Mouse (Mus musculus) left cerebral cortex, adult 9 months (tissue): ENCODE measurements at regions not wholly inside any gene's neighbourhood (a gene's known extent, or its start where the extent isn't known, plus 50 kb on each side); places are given as distances from the start of the nearest gene placed in this dataset.

Experiments used
- DNase-seq, 2 experiments: peaks; one replicate each; pipeline ENCODE4 v3.0.0; 2022; ENCODE audit warnings: low spot score in 2 of 2

GRCm38 (mm10) chr2:145003509-145003908 lies 164.0 kb upstream of the Slc24a3 start:
- no peak for DNase-seq

- no peak for DNase-seq
Observed at GRCm38 (mm10) chr2:145010674-145011073, 156.9 kb upstream of the Slc24a3 start.

DNA sequence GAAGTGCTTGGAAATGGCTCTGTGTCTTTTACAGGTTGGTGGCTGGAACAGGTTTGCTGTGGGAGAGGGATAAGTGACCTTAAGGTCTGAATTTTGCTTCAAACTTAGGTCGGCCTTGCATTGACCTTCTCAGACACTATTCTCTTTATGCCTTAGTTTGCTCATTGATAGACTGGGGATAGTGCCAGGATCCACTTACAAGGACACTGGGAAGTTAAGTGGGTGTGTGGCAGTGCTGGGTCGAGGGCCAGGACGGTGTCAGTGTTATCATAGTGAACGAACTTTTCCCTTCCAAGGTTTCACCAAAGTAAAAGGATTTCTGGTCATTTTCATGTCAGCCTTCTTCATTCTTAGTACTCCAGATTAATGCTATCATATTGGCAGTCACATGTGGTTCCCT lies 156.3 kb upstream of the Slc24a3 start:
- DNase-seq: no peak

DNA sequence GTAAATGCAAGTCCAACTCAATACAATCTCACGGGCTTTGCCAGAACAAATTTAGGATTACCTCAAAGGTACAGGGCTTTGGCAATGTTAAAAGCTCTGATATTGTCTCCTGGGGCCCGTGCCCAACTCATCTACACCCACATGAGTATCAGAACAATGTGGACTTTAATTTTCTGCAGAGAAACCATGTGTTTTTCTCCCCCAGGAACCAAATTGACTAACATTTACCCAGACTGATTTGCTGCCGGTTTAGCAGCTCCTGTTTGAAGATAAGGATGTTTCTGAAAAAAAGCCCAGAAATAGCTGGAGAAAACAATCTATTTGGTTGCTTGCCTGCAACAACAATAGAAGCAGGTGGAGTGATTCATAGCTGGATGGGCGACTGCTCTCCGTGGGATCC lies 151.6 kb upstream of the Slc24a3 start:
- DNase-seq: no peak

DNA sequence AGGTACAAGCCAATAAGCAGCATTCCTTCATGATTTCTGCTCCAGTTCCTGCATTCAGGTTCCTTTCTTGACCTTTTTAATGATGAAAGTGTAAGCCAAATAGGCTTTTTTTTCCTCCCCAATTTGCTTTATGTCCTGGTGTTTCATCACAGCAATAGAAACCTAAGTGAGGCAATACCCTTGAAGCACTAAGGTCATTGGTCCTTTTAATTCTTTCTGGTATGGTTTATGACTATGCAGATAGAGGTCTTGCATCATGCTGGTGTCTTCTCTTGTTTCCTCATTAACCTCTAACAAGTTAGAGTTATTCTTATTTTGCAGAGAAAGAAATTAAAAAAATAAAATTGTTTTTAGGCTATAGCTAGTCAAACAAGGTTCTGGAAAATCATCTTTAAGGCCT lies 150.6 kb upstream of the Slc24a3 start:
- no peak for DNase-seq

GRCm38 (mm10) chr2:145017625-145018167 lies 149.9 kb upstream of the Slc24a3 start:
- DNase-seq: no peak

- no peak for DNase-seq
Observed at GRCm38 (mm10) chr2:145047743-145048142, 119.8 kb upstream of the Slc24a3 start.

DNA sequence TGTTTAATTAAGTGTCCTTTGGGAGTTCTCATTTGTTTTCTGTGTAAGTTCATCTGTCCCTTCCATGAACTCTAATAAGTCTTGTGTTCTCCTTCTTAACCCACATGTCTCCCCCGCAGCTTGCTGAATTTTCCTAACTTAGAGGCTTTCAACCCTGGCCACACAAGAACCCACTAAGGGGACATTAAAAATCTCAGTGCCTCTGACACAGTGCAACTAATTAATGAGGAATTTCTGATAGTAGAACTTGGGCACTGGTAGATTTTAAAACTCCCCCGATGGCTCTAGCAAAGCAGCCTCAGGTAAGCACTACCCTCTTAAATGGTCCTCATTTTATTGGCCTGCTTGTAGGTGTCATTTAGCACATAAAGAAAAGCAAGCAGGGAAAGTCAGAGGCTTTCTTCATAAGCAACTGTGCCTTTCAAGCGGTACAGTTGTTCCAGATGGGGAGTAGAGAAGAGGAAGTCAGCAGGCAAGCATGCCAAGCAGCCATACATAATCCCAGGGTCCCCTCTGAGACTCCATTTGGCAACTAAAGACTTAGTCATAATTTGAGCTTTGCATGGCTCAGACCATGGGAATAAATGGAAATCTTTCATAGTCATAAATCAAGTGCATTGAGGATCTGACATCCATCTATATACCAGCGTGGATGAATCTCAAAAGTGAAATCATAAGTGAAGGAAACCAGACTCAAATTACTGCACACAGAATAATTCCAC lies 117.7 kb upstream of the Slc24a3 start:
- DNase-seq: no peak

- DNase-seq: no peak
Observed at GRCm38 (mm10) chr2:145052405-145052804, 115.1 kb upstream of the Slc24a3 start.

DNA sequence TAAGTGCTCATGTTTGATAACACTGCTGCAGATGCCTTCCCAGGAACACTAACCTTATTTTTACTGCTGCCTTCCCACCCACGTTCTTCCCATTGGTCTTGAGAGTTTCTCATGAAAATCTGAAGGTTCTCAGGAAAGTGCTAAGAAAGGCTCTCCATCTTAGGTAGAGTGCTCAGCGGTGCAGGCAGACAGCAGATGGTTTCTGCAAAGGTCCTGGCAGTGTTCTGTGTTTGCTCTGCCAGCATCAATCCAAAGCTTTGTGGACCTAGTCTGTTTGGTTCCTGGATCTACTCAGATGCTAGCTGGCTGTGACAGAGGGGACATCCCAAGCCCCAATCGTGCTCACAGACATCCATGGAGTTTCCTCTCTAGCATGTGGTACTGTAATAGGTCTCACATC lies 111.3 kb upstream of the Slc24a3 start:
- DNase-seq: peak; percentile 13 to 46

DNA sequence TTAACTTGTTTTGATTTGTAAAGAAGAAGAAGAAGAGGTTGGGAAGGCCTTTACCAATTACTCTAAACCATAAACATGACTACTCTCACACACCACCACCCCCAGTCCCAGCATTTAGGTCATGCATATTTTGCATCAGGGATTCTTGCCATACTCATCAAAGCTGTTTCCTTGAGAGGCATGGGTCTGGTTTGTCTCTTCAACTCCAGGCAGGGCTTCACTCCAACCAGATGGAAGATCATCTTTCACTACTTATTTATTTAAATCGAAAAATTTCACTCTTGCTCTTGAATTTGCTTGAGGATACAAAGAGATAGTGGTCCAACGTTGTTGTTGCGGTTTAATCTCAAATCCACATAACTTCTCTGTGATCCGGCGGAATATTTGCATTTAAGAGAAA lies 110.8 kb upstream of the Slc24a3 start:
- no peak for DNase-seq

DNA sequence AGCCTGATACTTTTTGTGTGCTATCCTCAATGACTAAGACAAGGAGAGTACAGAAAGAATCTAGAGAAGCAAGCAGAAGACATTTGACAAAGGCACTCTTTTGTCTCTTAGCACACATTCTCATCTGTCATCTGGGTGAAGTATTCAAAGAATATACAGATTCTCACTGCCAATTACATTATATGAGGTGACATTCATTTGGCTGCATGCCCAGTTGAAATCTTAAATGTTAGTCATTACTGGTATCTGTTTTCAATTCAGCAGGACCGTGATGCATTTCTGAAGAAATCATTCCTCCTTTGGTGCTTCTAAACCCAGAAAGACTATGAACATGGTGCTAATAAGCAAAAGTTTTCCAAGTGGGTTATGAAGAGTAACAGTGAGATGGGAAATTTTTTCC lies 97.6 kb upstream of the Slc24a3 start:
- DNase-seq: no peak

DNA sequence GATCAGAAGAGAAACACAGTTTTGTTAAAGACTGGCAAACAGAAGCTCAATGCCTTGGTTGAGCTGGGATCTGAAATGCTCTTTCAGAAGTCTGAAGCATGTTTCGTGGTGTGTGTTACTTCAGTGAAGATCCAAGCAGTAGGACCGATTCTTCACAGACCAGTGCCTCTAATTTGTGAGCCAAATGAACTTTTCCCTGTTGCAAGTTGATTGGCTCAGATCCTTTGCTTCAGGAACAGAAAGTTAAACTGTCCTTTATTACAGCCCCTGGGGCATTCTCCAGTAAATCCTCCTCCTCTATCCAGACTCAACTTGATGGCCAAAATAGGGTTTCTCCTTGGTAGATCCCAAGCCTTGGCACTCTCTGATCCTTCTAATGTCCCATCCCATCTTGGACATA lies 85.6 kb upstream of the Slc24a3 start:
- no peak for DNase-seq

DNA sequence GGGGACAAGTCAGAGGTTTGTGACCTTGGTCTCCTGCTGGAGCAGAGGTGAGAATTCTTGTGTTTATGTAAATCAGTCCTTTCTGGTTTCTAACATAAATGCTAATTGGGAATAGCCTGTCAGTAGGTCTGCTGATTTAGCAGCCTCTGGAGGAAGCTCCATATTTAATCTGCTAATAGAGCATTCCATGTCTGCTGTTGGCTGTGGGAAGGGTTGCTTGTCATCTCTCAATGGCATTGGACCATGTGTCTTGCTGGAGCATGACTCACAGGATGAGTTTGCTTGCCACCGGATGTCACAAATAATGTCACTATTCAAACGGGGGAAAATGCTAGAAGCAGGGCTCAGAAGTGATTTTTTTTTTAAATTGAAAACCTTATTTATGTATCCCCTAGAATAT lies 82.9 kb upstream of the Slc24a3 start:
- DNase-seq: no peak

GRCm38 (mm10) chr2:145086118-145086517 lies 81.4 kb upstream of the Slc24a3 start:
- no peak for DNase-seq

DNA sequence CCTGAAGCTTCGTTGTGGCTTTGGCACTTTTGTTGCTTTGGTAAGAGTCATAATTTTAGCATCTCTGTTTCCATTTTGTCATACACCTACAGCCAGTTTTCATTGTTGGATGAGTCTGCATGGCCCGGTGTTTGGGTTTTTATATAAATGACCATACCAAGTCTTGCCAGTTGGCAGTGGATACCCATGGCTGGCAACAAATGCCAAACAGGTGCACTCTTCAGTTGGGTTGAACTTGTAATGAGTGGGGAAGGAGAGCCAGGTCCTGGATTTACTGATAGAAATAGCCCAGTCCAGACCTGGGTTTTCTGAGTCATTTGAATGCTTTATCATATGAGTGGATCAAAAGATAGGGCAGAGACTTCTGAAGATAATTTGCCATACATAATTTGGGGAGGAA lies 64.3 kb upstream of the Slc24a3 start:
- DNase-seq: no peak

- DNase-seq: no peak
Observed at GRCm38 (mm10) chr2:145111615-145112014, 55.9 kb upstream of the Slc24a3 start.

- no peak for DNase-seq
Observed at GRCm38 (mm10) chr2:145115043-145115442, 52.5 kb upstream of the Slc24a3 start.
